Mouse (Mus musculus) midbrain, postnatal 0 days (tissue): ENCODE results near the gene Psmd6. TPM values are rescaled to one million over a fixed set of nuclear protein-coding genes. Genes with fewer than 3 reads are reported as not detected.
A peak's percentile ranks its signal among the peaks of the same experiment; 100 is the strongest.

ENCODE experiments used
- ATAC-seq: fragments of 200-750 bp; cut with Nextera tagmentation; 2 replicates; pipeline ENCODE4 v1.8.0; 2017; ENCODE audit warnings: moderate number of reproducible peaks, mild to moderate bottlenecking, moderate TSS enrichment, moderate library complexity; ENCODE audit not compliant: low FRiP score
- DNase-seq: peaks from one replicate; pipeline ENCODE4 v3.0.0-alpha.2; 2015; ENCODE audit warnings: low spot score
- H3K27ac ChIP-seq: fragments of 300-500 bp; sonication (generic); 2 replicates; pipeline ENCODE4 v1.5.1; 2014; ENCODE audit warnings: low read depth, mild to moderate bottlenecking, low read length, mixed read lengths
- H3K27me3 ChIP-seq: fragments of 300-500 bp; sonication (generic); 2 replicates; pipeline ENCODE4 v1.6.1; 2014; ENCODE audit warnings: low read length, control low read depth, mixed read lengths; ENCODE audit not compliant: insufficient read depth
- H3K36me3 ChIP-seq: fragments of 300-500 bp; sonication (generic); 2 replicates; pipeline ENCODE4 v1.6.1; 2014; ENCODE audit warnings: low read length, control low read depth, mixed read lengths; ENCODE audit not compliant: insufficient read depth
- H3K4me1 ChIP-seq: fragments of 300-500 bp; sonication (generic); 2 replicates; pipeline ENCODE4 v1.6.1; 2014; ENCODE audit warnings: mild to moderate bottlenecking, control low read depth, antibody characterized with exemption, low read length, mixed read lengths; ENCODE audit not compliant: insufficient read depth
- H3K4me2 ChIP-seq: fragments of 300-500 bp; sonication (generic); 2 replicates; pipeline ENCODE4 v1.6.1; 2014; ENCODE audit warnings: low read depth, mild to moderate bottlenecking, low read length, mixed read lengths; ENCODE audit not compliant: poor library complexity, severe bottlenecking
- H3K4me3 ChIP-seq: fragments of 300-500 bp; sonication (generic); 2 replicates; pipeline ENCODE4 v1.5.1; 2014; ENCODE audit warnings: low read depth, mild to moderate bottlenecking, low read length, moderate library complexity
- H3K9ac ChIP-seq: fragments of 300-500 bp; sonication (generic); replicated peaks from 2 replicates; pipeline ENCODE4 v1.6.1; 2014; ENCODE audit warnings: mild to moderate bottlenecking, low read length, moderate library complexity, mixed read lengths; ENCODE audit not compliant: poor library complexity, severe bottlenecking
- H3K9me3 ChIP-seq: fragments of 300-500 bp; sonication (generic); 2 replicates; pipeline ENCODE4 v1.6.1; 2016; ENCODE audit warnings: low read length, control low read depth
- CTCF ChIP-seq: IDR thresholded peaks from 2 replicates; pipeline ENCODE4 v1.5.1; 2016; ENCODE audit warnings: antibody characterized with exemption, mild to moderate bottlenecking
- WGBS: fragments of 180-500 bp; shearing (Covaris S2); extraction: QIAGEN DNeasy Blood & Tissue Kit; methylation state at CpG from one replicate; pipeline ENCODE4 v1.1.7; 2014; 5-methylcytosine and 5-hydroxymethylcytosine counted together
- polyA plus RNA-seq: library from polyadenylated mRNA; unstranded; fragments of >200 nt; fragmentation: Nextera tagmentation; extraction: Ambion mirVana; gene quantifications from 2 replicates; pipeline ENCODE4 v1.2.1, GENCODE M21; 2015
- total RNA-seq: library from RNA; depleted of rRNA; stranded (reverse); fragments of >200 nt; gene quantifications from 2 replicates; pipeline ENCODE4 v1.2.3, GENCODE M21; 2014; rRNA removed

The Psmd6 gene
- total RNA-seq (131 and 166 TPM in 2 replicates), polyA plus RNA-seq (225 and 233 TPM in 2 replicates)

- WGBS, result 1% methylated on average over 62 of the region's 68 CpGs
- Histone ChIP-seq H3K4me2 (peak within 1 kb of the TSS; percentile 81), H3K4me3 (peak within 1 kb of the TSS; percentile 100), H3K27ac (peak within 1 kb of the TSS; percentile 85), H3K27me3 (no peaks in the 10 kb centered on the region), H3K36me3 (peaks cover 9% of the 10 kb centered on the region), H3K9ac (peak within 1 kb of the TSS; percentile 93), H3K9me3 (no peaks in the 10 kb centered on the region), H3K4me1 (peaks cover 7% of the 10 kb centered on the region; the same call in 1 of the 2 replicates)
- peak; percentile 98 for TF ChIP-seq CTCF
- ATAC-seq (peak; percentile 97), DNase-seq (peak; percentile 93)
Observed at GRCm38 (mm10) chr14:14120230-14121096, at the start of gene Psmd6. Gene Psmd6 (minus strand): TSS chr14:14120984.

- H3K36me3 ChIP-seq, result peaks cover 41% of the 10 kb centered on the region
- H3K4me2 ChIP-seq, result no peak overlapping the region
- no peak for DNase-seq
- no peak for TF ChIP-seq CTCF
- H3K9me3 ChIP-seq, result no peaks in the 10 kb centered on the region
- no peak overlapping the region for H3K4me3 ChIP-seq
- H3K9ac ChIP-seq, result no peak overlapping the region
- no peaks in the 10 kb centered on the region for H3K27me3 ChIP-seq
- 72% methylated on average over 4 of the region's 4 CpGs for WGBS
- no peaks in the 10 kb centered on the region for H3K4me1 ChIP-seq
- ATAC-seq, result no peak
- H3K27ac ChIP-seq, result no peak overlapping the region
Observed at GRCm38 (mm10) chr14:14110710-14111109, 10.1 kb downstream of the Psmd6 start.

- DNase-seq (no peak), ATAC-seq (no peak)
- WGBS, result 87% methylated on average over 2 of the region's 2 CpGs
- Histone ChIP-seq H3K4me2 (no peak overlapping the region), H3K9me3 (no peaks in the 10 kb centered on the region), H3K9ac (no peak overlapping the region), H3K4me1 (no peaks in the 10 kb centered on the region), H3K27ac (no peak overlapping the region), H3K27me3 (no peaks in the 10 kb centered on the region), H3K4me3 (no peak overlapping the region), H3K36me3 (peaks cover 25% of the 10 kb centered on the region)
- TF ChIP-seq CTCF, result no peak
Observed at GRCm38 (mm10) chr14:14104930-14105318, 15.9 kb downstream of the Psmd6 start.

GRCm38 (mm10) chr14:14104213-14104929 lies 16.4 kb downstream of the Psmd6 start:
- Histone ChIP-seq H3K9me3 (no peaks in the 10 kb centered on the region), H3K4me2 (no peak overlapping the region), H3K27me3 (no peaks in the 10 kb centered on the region), H3K36me3 (peaks cover 27% of the 10 kb centered on the region), H3K4me3 (no peak overlapping the region), H3K27ac (no peak overlapping the region), H3K4me1 (no peaks in the 10 kb centered on the region), H3K9ac (no peak overlapping the region)
- WGBS, result 81% methylated on average over 13 of the region's 13 CpGs
- ATAC-seq (no peak), DNase-seq (no peak)
- no peak for TF ChIP-seq CTCF

GRCm38 (mm10) chr14:14101296-14101695 lies 19.5 kb downstream of the Psmd6 start:
- ATAC-seq (no peak), DNase-seq (no peak)
- Histone ChIP-seq H3K4me1 (no peaks in the 10 kb centered on the region), H3K4me2 (no peak overlapping the region), H3K27ac (no peak overlapping the region), H3K27me3 (no peaks in the 10 kb centered on the region), H3K36me3 (peaks cover 26% of the 10 kb centered on the region), H3K9me3 (no peaks in the 10 kb centered on the region), H3K9ac (no peak overlapping the region), H3K4me3 (no peak overlapping the region)
- WGBS, result 88% methylated on average over 9 of the region's 9 CpGs
- no peak for TF ChIP-seq CTCF
